Mouse (Mus musculus) embryonic fibroblast, embryonic 13.5 days (primary cell): ENCODE data around the gene Gm11077.

Experiments used
- CTCF ChIP-seq: IDR thresholded peaks from 2 replicates; pipeline ENCODE4 v1.5.1; 2011; ENCODE audit warnings: mild to moderate bottlenecking, control low read depth, low read length, moderate library complexity, borderline replicate concordance; ENCODE audit not compliant: insufficient read depth
- POLR2A ChIP-seq: IDR thresholded peaks from 2 replicates; pipeline ENCODE4 v1.6.1; 2011; ENCODE audit warnings: low read depth, mild to moderate bottlenecking, control low read depth, low read length, moderate library complexity

GRCm38 (mm10) chr6:140684403-140684802 is 44.7 kb upstream of the Gm11077 start:
- TF ChIP-seq CTCF: no peak
- TF ChIP-seq POLR2A: no peak
